Mouse (Mus musculus): ENCODE measurements around the gene 4930578G10Rik. TPM values are rescaled to one million over a fixed set of nuclear protein-coding genes. Genes with fewer than 3 reads are reported as not detected.

The 4930578G10Rik gene
- total RNA-seq, 1 experiment from 2014 or later, result not detected

- ATAC-seq (replicated peaks; ENCODE audit: insufficient number of reproducible peaks, low FRiP score, low TSS enrichment, poor library complexity, severe bottlenecking), result no peak
Observed at GRCm38 (mm10) chr4:42891176-42891575, 155.8 kb downstream of the 4930578G10Rik start.

GRCm38 (mm10) chr4:42895118-42895517, 159.8 kb downstream of the 4930578G10Rik start:
- no peak for ATAC-seq (replicated peaks; ENCODE audit: insufficient number of reproducible peaks, low FRiP score, low TSS enrichment, poor library complexity, severe bottlenecking)

Other genes with a start within 250 kb of the 4930578G10Rik start
- not detected in 3 replicates for gene Fam205a2, start 207.4 kb upstream of the 4930578G10Rik start, total RNA-seq (2017)
- not detected in 3 replicates for gene Gm10591, start 123.3 kb upstream of the 4930578G10Rik start, total RNA-seq (2017)
- gene Gm2564, start 105.8 kb upstream of the 4930578G10Rik start, total RNA-seq (2017), result not detected in 3 replicates
- gene Ccl27b, start 80.3 kb upstream of the 4930578G10Rik start, total RNA-seq (2017), result not detected in 3 replicates
- gene Il11ra2, start 73.7 kb upstream of the 4930578G10Rik start, total RNA-seq (2017), result not detected in 3 replicates
- not detected in 3 replicates for gene Ccl19, start 21.0 kb downstream of the 4930578G10Rik start, total RNA-seq (2017)
- not detected in 3 replicates for gene Ccl21a, start 38.4 kb downstream of the 4930578G10Rik start, total RNA-seq (2017)
- gene Fam205a1, start 118.3 kb downstream of the 4930578G10Rik start, total RNA-seq (2017), result not detected in 3 replicates
- not detected in 3 replicates for gene Gm12394, start 121.2 kb downstream of the 4930578G10Rik start, total RNA-seq (2017)
- gene Fam205c, start 138.7 kb downstream of the 4930578G10Rik start, total RNA-seq (2017), result not detected in 3 replicates
- 0.10 TPM in 1 of 3 replicates, not detected in the others for gene Phf24, start 181.1 kb downstream of the 4930578G10Rik start, total RNA-seq (2017)
- 2.5 to 10.0 TPM (median 6.9 TPM) in 3 replicates for gene Dnajb5, start 214.3 kb downstream of the 4930578G10Rik start, total RNA-seq (2017)
- gene 1700022I11Rik, start 234.1 kb downstream of the 4930578G10Rik start, total RNA-seq (2017), result 1.4 TPM in 1 of 3 replicates, not detected in the others